Mouse (Mus musculus): ENCODE measurements around the gene Lpcat2.

DNA sequence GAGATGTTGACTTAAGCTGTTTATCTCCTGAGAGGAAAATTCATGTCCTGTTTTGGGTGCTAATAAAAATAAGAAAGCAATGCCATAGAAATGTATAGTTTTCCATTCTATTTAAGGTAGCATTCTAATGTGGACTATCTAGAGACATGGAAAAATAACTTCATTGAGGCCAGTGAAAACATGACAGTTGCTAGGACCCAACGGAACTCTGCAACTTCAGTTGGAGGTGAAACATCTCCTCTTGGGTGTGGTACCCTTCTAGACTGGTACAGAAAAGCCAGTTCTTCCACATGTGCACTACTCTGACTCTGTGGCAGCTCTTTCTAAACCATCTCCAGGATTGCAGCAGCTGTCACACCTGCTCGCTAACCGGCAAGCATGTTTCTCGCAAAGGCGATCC lies 46.0 kb downstream of the Lpcat2 start, which contains the start of gene Capns2:
- TF ChIP-seq POLR2A (IDR thresholded peaks at IDR 0.05; ENCODE audit: control insufficient read depth, low read depth, low read length), result no peak
- no peak for TF ChIP-seq CTCF (IDR thresholded peaks at IDR 0.05; ENCODE audit: control insufficient read depth, insufficient read depth, insufficient replicate concordance, low read depth, low read length)

Measured in testis, adult 2 months (tissue).